Mouse (Mus musculus) lung, embryonic 15.5 days (tissue): ENCODE results near the gene Tbc1d24. TPM values are rescaled to one million over a fixed set of nuclear protein-coding genes. Genes with fewer than 3 reads are reported as not detected.

ENCODE experiments used
- ATAC-seq: fragments of 200-750 bp; cut with Nextera tagmentation; 2 replicates; pipeline ENCODE4 v1.8.0; 2017; ENCODE audit warnings: moderate number of reproducible peaks, borderline replicate concordance; ENCODE audit not compliant: low FRiP score, low TSS enrichment; ENCODE audit errors: extremely low read depth
- H3K27ac ChIP-seq: fragments of 300-500 bp; sonication (generic); 2 replicates; pipeline ENCODE4 v1.5.1; 2015; ENCODE audit warnings: moderate library complexity, mild to moderate bottlenecking, inconsistent platforms
- H3K27me3 ChIP-seq: fragments of 300-500 bp; sonication (generic); 2 replicates; pipeline ENCODE4 v1.6.1; 2015; ENCODE audit warnings: inconsistent platforms
- H3K36me3 ChIP-seq: fragments of 300-500 bp; sonication (generic); 2 replicates; pipeline ENCODE4 v1.6.1; 2015; ENCODE audit warnings: inconsistent platforms
- H3K4me1 ChIP-seq: fragments of 300-500 bp; sonication (generic); 2 replicates; pipeline ENCODE4 v1.6.1; 2015; ENCODE audit warnings: inconsistent platforms
- H3K4me2 ChIP-seq: fragments of 300-500 bp; sonication (generic); 2 replicates; pipeline ENCODE4 v1.6.1; 2015; ENCODE audit warnings: inconsistent platforms, mild to moderate bottlenecking, moderate library complexity
- H3K4me3 ChIP-seq: fragments of 300-500 bp; sonication (generic); 2 replicates; pipeline ENCODE4 v1.5.1; 2015; ENCODE audit warnings: mild to moderate bottlenecking, inconsistent platforms
- H3K9ac ChIP-seq: fragments of 300-500 bp; sonication (generic); 2 replicates; pipeline ENCODE4 v1.6.1; 2015; ENCODE audit warnings: inconsistent platforms
- H3K9me3 ChIP-seq: fragments of 300-500 bp; sonication (generic); 2 replicates; pipeline ENCODE4 v1.6.1; 2016; ENCODE audit warnings: inconsistent platforms
- WGBS: fragments of 180-500 bp; shearing (Covaris S2); methylation state at CpG from one replicate; pipeline ENCODE4 v1.1.7; 2015; 5-methylcytosine and 5-hydroxymethylcytosine counted together
- polyA plus RNA-seq: library from polyadenylated mRNA; unstranded; fragments of >200 nt; fragmentation: Nextera tagmentation; extraction: Ambion mirVana; gene quantifications from 2 replicates; pipeline ENCODE4 v1.2.1, GENCODE M21; 2015

Gene Tbc1d24
- polyA plus RNA-seq, 1 experiment from 2014 or later = 4.7 TPM

DNA sequence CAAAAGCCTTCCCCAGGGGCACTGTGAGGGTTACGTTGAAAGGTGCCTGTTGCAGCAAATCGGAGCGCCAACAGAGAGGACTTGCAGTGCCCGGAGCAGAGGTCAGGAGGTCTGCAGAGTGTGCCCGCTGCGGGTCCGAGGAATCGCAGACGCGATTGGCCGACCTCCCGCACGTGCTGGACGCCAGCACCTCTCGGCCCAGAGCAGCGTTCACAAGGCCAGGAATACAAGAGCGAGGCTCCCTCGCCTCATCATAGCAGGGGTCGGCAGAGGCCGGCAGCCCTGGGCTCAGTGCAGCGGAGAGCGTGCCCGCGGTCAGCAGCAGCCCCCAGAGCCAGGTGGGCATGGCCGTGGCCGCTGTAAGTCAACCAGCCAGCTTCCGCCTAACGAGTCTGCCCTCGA, 3.3 kb upstream of the Tbc1d24 start:
- H3K27me3 ChIP-seq = peaks cover 26% of the 10 kb centered on the region
- peaks cover 77% of the 10 kb centered on the region for H3K4me1 ChIP-seq
- peak; percentile 0; the same call in 1 of the 2 replicates for ATAC-seq
- no peaks in the 10 kb centered on the region for H3K36me3 ChIP-seq
- H3K4me2 ChIP-seq = peak overlapping the region; percentile 98
- peak overlapping the region; percentile 75 for H3K4me3 ChIP-seq
- under 1% methylated on average over 29 of the region's 29 CpGs for WGBS
- H3K9me3 ChIP-seq = no peaks in the 10 kb centered on the region
- peak overlapping the region; percentile 51 for H3K9ac ChIP-seq
- H3K27ac ChIP-seq = peak overlapping the region; percentile 87

DNA sequence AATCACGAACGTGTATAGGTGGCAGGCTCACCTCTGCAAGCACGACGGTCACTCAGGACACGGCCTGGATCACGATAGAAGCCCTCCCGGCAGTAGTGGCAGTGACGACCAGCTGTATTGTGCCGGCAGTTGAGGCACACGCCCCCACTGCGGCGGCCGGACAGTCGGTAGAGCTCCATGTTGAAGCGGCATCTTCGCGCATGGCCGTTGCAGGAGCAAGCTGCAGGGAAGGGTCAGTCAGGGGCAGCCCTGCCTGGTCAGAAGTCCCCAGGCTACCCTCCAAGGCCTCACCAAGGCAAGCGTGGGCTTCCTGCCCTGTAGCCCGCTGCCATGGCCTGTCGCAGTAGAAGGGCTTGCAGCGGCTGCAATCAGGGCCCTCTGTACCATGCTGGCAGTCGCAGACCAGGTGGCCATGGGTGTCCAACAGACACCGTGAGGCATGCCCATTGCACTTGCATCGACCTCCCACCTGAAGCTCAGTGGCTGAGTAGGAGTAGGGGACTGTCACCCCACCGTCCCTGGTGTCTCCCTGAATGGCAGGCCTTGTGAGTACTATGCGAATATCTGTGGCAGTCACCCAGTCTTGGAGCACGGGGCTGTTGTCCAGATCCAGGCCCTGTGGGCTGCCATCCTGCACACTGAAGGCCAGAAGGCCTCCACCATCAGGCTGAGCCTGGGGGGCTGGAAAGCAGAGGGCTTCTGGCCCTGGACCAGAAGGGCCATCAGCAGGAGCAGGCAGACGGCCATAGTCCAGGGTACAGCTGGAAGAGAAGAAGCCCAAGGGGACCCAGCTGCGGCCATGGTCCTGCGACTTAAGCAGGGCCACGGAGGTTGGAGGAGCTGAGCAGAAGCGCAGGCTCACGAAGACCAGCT, 2.6 kb upstream of the Tbc1d24 start:
- Histone ChIP-seq H3K9me3 (no peaks in the 10 kb centered on the region), H3K27me3 (peaks cover 26% of the 10 kb centered on the region), H3K4me2 (peak overlapping the region; percentile 98), H3K4me1 (peaks cover 81% of the 10 kb centered on the region), H3K36me3 (no peaks in the 10 kb centered on the region), H3K4me3 (peak overlapping the region; percentile 75), H3K27ac (peak overlapping the region; percentile 87), H3K9ac (peak overlapping the region; percentile 51)
- no peak for ATAC-seq
- WGBS = 50% methylated on average over 34 of the region's 34 CpGs

DNA sequence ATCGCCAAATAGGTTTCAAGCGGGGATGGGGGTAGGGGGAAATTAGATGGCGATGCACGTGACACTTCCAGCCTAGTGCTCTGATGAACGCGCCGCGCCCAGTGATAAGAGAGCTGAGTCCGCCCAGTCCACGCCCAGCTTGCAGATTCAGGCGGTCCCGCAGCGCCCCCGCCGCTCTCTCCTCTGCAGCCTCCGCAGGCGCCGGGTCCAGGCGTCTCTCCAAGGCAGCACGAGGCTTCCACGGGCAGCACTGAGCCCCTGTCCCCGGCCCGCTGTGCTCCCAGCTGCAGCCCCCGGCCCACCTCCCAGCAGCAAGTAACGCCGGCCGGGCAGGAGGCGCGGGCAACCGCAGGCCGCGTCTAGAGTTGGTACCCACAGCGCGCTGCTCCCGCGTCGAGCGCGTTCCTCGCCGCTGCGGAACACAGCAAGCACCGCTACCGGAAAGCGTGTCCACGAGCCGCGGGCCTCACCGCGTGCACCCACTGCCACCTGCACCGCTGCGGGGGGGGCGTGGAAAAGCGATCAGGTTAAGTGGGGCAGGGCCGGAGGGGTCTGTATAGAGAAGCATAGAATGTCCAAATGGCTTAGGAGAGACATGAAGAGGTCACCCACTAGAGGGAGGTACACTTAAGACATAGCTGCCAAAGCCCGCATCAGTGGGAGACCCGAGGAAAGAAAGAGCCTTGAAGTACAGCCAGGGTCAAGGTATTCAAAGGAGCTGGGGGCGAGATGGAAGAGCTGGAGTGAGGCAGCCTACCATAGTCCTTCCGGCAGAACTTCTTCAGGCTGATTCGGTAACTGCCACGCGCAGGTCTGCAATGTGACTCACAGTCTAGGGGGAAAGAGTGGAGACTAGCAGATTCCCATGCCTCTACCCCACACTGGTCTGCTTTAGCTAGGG, 1.3 kb upstream of the Tbc1d24 start:
- peaks cover 26% of the 10 kb centered on the region for H3K27me3 ChIP-seq
- peak overlapping the region; percentile 59; the same call in 1 of the 2 replicates for H3K27ac ChIP-seq
- H3K36me3 ChIP-seq = no peaks in the 10 kb centered on the region
- ATAC-seq = 0 out of 2 replicates have a peak, but pooled peaks have one; percentile 8
- H3K9ac ChIP-seq = peak overlapping the region; percentile 76
- H3K4me2 ChIP-seq = peak overlapping the region; percentile 98
- peaks cover 73% of the 10 kb centered on the region for H3K4me1 ChIP-seq
- H3K4me3 ChIP-seq = peak overlapping the region; percentile 75
- H3K9me3 ChIP-seq = no peaks in the 10 kb centered on the region
- 4% methylated on average over 62 of the region's 62 CpGs for WGBS

DNA sequence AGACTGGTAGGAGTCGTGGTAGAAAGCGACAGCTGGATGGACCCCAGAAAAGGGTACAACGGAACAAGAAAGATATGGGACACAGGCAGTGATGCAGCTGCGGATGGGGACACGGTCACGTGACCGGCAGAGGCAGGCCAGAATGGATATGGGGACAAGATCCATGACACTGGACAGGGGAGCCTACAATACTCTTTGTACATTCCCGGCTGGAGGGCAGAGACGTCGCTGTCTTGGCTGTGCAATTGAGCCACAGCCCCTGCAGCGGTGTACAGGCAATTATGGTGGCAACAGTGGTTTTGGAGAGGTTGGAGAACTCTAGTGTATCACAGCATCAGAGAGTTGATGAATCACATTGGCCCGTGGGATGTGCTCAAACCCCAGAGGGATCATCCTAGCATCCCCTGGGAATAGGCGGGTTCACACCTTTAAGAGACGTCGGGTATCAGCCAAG, 573 bp upstream of the Tbc1d24 start:
- H3K9me3 ChIP-seq = no peaks in the 10 kb centered on the region
- peak; percentile 17; the same call in 1 of the 2 replicates for ATAC-seq
- H3K4me2 ChIP-seq = peak overlapping the region; percentile 98
- H3K4me3 ChIP-seq = peak overlapping the region; percentile 75
- peaks cover 65% of the 10 kb centered on the region for H3K4me1 ChIP-seq
- H3K36me3 ChIP-seq = no peaks in the 10 kb centered on the region
- H3K27me3 ChIP-seq = peaks cover 25% of the 10 kb centered on the region
- 8% methylated on average over 15 of the region's 15 CpGs for WGBS
- peak overlapping the region; percentile 76; the same call in 1 of the 2 replicates for H3K9ac ChIP-seq
- H3K27ac ChIP-seq = peak overlapping the region; percentile 59

DNA sequence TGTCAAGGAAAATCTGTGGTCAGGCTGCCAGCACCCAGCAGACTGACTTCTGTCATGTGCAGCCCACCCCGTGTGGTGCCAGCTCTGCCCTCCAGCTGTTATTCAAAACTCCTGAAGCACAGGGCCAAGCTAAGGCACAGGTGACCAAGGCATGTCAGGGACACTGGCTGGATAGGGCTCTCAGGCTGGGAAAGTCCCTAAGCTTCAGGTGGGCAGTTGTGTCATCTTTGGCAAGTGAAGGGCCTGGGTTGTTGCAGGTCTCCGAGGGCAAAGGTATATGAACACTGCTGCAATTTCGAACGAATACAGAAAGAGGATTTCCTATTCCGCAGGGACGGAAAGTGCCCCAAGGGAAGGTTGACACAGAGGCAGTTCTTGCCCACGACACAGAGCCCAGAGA, 516 bp downstream of the Tbc1d24 start:
- no peaks in the 10 kb centered on the region for H3K9me3 ChIP-seq
- peaks cover 22% of the 10 kb centered on the region for H3K27me3 ChIP-seq
- 0 out of 2 replicates have a peak overlapping the region, but pooled peaks have one; percentile 5 for H3K27ac ChIP-seq
- peak overlapping the region; percentile 75 for H3K4me3 ChIP-seq
- H3K9ac ChIP-seq = peak overlapping the region; percentile 76
- 7% methylated on average over 7 of the region's 7 CpGs for WGBS
- no peak for ATAC-seq
- peaks cover 56% of the 10 kb centered on the region for H3K4me1 ChIP-seq
- H3K36me3 ChIP-seq = no peaks in the 10 kb centered on the region
- H3K4me2 ChIP-seq = peak overlapping the region; percentile 98

DNA sequence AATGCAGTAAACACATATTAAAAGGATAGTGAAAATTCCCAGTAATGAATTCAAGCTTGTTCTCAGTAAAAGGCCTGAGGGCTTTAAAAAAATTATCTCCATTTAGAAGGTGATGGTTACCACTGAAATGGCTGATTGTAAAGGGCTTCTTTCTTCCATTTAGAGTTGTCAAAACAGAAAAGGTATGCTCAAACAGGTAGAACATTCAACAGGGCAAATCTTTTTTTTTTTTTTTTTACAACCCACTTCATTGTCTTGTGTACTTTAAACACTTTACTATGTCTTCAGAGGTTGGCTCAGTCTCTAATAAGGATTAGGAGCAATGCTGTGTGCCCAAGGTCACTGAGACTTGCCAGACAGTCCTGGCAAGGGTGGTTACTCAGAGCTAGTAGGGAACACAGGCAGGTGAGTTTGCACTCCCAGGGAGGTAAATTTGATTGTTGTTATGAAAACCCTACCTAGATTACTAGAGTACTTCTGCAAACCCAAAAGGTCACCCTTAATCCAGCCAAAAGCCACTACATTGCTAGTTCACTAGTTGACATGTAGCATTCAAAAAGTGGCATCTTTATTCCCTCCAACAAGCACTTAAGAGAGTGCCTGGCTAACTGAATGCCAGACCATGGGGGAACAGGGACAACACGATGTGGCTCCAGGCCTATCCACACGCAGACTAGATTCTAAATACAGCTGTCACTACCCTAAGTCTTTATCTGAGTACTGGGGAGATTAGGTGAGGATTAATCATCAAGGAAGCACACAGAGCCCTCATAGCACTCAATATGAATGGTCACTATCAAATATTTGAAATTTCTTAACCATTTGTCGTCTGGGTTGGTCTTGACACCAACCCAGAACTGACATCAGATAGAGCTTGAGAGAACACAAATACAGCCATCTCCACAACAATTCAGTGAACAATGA, 1.5 kb downstream of the Tbc1d24 start:
- H3K27me3 ChIP-seq = peaks cover 22% of the 10 kb centered on the region
- H3K4me3 ChIP-seq = no peak overlapping the region
- no peaks in the 10 kb centered on the region for H3K36me3 ChIP-seq
- H3K27ac ChIP-seq = no peak overlapping the region
- peaks cover 48% of the 10 kb centered on the region for H3K4me1 ChIP-seq
- 64% methylated on average over 3 of the region's 3 CpGs for WGBS
- no peak overlapping the region for H3K9ac ChIP-seq
- no peak for ATAC-seq
- no peaks in the 10 kb centered on the region for H3K9me3 ChIP-seq
- H3K4me2 ChIP-seq = peak overlapping the region; percentile 98; the same call in 1 of the 2 replicates

DNA sequence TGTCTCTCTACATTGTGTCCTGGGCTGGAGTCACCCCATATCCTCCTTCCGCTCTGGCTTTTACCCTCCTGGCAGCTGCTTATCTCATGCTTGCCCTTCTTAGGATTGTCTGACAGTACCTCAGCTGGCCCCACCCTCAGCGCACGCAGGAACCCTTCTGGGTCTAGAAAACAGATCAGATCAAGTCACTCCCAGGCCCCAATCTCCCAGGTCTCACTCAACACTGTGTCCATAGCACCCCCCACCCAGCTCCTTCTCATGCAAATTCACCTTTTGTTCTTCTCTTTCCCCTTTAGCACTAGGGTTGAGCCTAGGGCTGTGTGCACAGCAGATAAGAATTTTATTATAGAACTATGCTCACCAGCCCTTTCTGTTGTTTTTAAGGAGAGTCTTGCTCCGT, 2.3 kb downstream of the Tbc1d24 start:
- H3K27me3 ChIP-seq = peaks cover 19% of the 10 kb centered on the region
- H3K27ac ChIP-seq = no peak overlapping the region
- peaks cover 40% of the 10 kb centered on the region for H3K4me1 ChIP-seq
- 46% methylated on average over 4 of the region's 4 CpGs for WGBS
- no peak overlapping the region for H3K4me2 ChIP-seq
- no peak overlapping the region for H3K4me3 ChIP-seq
- no peaks in the 10 kb centered on the region for H3K36me3 ChIP-seq
- no peak for ATAC-seq
- H3K9me3 ChIP-seq = no peaks in the 10 kb centered on the region
- no peak overlapping the region for H3K9ac ChIP-seq

DNA sequence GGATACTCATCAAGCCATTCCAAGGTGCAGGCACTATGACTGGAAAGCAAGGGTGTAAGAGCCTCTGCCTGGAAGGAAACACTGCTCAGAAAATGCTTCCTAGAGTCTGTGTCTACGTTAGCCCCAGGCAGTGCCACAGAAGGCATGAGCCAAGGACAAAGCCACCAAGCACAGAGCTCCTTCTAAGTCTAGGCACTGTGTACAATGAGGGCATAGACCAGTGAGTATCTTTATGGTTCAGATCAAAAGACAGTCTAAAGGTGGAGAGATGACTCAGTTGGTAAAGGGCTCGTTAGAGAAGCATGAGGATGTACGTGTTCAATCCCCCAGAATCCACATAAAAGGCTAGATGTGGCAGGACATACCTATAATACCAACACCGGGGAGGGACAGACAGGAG, 4.3 kb downstream of the Tbc1d24 start:
- Histone ChIP-seq H3K27ac (no peak overlapping the region), H3K9ac (no peak overlapping the region), H3K4me3 (no peak overlapping the region), H3K4me1 (peaks cover 21% of the 10 kb centered on the region), H3K9me3 (no peaks in the 10 kb centered on the region), H3K36me3 (no peaks in the 10 kb centered on the region), H3K4me2 (no peak overlapping the region), H3K27me3 (peaks cover 2% of the 10 kb centered on the region)
- ATAC-seq = no peak
- WGBS = 79% methylated on average over 4 of the region's 4 CpGs

DNA sequence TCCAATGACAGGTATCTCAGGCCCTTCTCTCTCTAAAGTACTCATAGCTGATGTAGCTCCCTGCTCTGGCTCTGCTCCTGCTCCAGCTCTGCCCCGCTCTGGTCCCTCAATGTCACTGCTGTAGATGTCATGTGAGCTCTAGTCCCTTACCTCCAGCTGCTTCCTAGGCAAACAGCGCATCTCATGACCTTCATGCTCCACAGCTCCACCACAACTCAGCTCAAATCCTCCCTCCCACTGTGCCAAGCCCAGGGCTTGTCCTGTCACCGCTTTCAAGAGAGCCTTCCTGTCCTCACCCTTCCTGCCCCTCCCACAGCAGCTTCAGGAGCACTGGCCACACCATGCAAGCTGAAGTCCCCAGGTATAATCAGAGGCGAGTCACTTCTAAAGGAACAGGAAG, 5.6 kb downstream of the Tbc1d24 start:
- Histone ChIP-seq H3K27ac (no peak overlapping the region), H3K9ac (no peak overlapping the region), H3K9me3 (no peaks in the 10 kb centered on the region), H3K4me1 (peaks cover 12% of the 10 kb centered on the region), H3K4me3 (no peak overlapping the region), H3K36me3 (no peaks in the 10 kb centered on the region), H3K27me3 (no peaks in the 10 kb centered on the region), H3K4me2 (no peak overlapping the region)
- WGBS = 65% methylated on average over 4 of the region's 4 CpGs
- no peak for ATAC-seq

DNA sequence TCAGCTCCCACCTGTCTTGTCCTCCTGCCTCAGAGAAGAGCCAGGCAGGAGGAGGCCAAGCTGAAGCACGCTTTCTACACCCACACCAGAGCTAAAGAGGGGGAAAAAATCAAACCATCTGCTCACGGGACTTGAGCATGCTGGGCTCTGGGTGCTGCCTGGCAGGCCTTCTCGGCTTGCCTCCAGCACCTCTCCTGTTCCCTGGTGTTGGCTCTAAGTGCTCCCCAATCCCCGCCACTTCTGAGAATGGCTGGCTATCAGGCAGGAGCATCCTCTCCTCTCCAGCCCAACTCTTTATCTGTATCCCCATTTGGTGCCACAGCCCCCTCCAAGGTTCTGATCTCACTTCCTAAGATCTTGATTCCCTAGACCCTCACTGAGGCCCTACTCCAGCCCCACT, 6.1 kb downstream of the Tbc1d24 start:
- WGBS = 71% methylated on average over 4 of the region's 4 CpGs
- Histone ChIP-seq H3K4me2 (no peak overlapping the region), H3K9me3 (no peaks in the 10 kb centered on the region), H3K4me1 (peaks cover 7% of the 10 kb centered on the region), H3K4me3 (no peak overlapping the region), H3K9ac (no peak overlapping the region), H3K27me3 (no peaks in the 10 kb centered on the region), H3K27ac (no peak overlapping the region), H3K36me3 (no peaks in the 10 kb centered on the region)
- ATAC-seq = no peak
